Mouse (Mus musculus) limb, embryonic 13.5 days (tissue): ENCODE measurements around the gene Gbp3. TPM values are rescaled to one million over a fixed set of nuclear protein-coding genes. Genes with fewer than 3 reads are reported as not detected.
"Not testable (repeated sequence)": the region's sequence is repeated elsewhere in the genome, so short reads cannot be mapped to it uniquely, and the experiment has no call there.

Experiments
- ATAC-seq: fragments of 200-750 bp; cut with Nextera tagmentation; 2 replicates; pipeline ENCODE4 v1.8.0; 2017; ENCODE audit warnings: low read depth, moderate number of reproducible peaks, moderate TSS enrichment; ENCODE audit not compliant: low FRiP score
- H3K27ac ChIP-seq: fragments of 300-500 bp; sonication (generic); 2 replicates; pipeline ENCODE4 v1.5.1; 2015; ENCODE audit warnings: inconsistent platforms, mild to moderate bottlenecking, moderate library complexity
- H3K27me3 ChIP-seq: fragments of 300-500 bp; sonication (generic); 2 replicates; pipeline ENCODE4 v1.6.1; 2015; ENCODE audit warnings: mild to moderate bottlenecking, inconsistent platforms
- H3K36me3 ChIP-seq: fragments of 300-500 bp; sonication (generic); 2 replicates; pipeline ENCODE4 v1.6.1; 2015; ENCODE audit warnings: inconsistent platforms, mild to moderate bottlenecking, moderate library complexity
- H3K4me1 ChIP-seq: fragments of 300-500 bp; sonication (generic); 2 replicates; pipeline ENCODE4 v1.6.1; 2015; ENCODE audit warnings: inconsistent platforms
- H3K4me2 ChIP-seq: fragments of 300-500 bp; sonication (generic); replicated peaks from 2 replicates; pipeline ENCODE4 v1.6.1; 2015; ENCODE audit warnings: inconsistent platforms, mild to moderate bottlenecking, moderate library complexity
- H3K4me3 ChIP-seq: fragments of 300-500 bp; sonication (generic); 2 replicates; pipeline ENCODE4 v1.5.1; 2015; ENCODE audit warnings: moderate library complexity, mild to moderate bottlenecking, inconsistent platforms
- H3K9ac ChIP-seq: fragments of 300-500 bp; sonication (generic); 2 replicates; pipeline ENCODE4 v1.6.1; 2015; ENCODE audit warnings: mild to moderate bottlenecking, inconsistent platforms
- H3K9me3 ChIP-seq: fragments of 300-500 bp; sonication (generic); 2 replicates; pipeline ENCODE4 v1.6.1; 2016; ENCODE audit warnings: inconsistent platforms
- WGBS: fragments of 180-500 bp; shearing (Covaris S2); methylation state at CpG from one replicate; pipeline ENCODE4 v1.1.7; 2015; 5-methylcytosine and 5-hydroxymethylcytosine counted together
- polyA plus RNA-seq: library from polyadenylated mRNA; unstranded; fragments of >200 nt; fragmentation: Nextera tagmentation; extraction: Ambion mirVana; gene quantifications from 2 replicates; pipeline ENCODE4 v1.2.1, GENCODE M21; 2015

Gbp3 gene
- polyA plus RNA-seq = 0.68 and 1.1 TPM in 2 replicates

DNA sequence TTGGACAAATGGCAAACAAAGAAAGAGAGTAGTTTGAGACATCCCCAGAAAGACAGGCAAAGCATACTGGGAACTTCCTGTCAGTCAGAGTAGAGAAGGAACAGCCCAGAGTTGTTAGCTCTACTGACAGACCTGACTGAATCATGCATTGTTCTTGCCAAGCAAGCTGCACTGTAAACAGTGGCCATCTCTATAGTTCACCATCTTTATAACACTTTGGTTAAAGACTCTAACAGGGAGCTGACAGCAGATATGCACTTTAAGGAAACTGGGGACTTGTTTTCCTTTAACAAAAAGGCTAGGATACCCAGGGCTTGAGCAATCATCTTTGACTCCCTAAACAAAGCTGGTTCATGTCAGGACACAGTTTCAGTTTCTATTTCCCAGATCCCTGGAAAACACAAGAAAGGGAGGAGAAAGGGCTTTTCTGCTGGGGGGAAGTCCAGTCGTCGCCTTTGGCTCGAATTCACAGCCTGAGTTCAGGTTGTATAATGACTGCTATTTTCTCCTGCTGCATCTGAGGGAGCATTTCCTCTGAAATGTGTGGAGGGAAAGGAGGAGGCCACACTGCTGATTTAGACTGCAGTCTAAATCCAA lies at the start of gene Gbp3:
Gene Gbp3, plus strand, starts transcription at position 395 of the 597 bp plus-strand sequence.
- Histone ChIP-seq H3K27me3 (no peaks in the 10 kb centered on the region), H3K36me3 (no peaks in the 10 kb centered on the region), H3K4me1 (peaks cover 3% of the 10 kb centered on the region; the same call in 1 of the 2 replicates), H3K4me2 (peak within 1 kb of the TSS; percentile 63), H3K27ac (no peak within 1 kb of the TSS), H3K4me3 (peak within 1 kb of the TSS; percentile 38), H3K9ac (peak within 1 kb of the TSS; percentile 31), H3K9me3 (no peaks in the 10 kb centered on the region)
- no peak for ATAC-seq
- WGBS = 34% methylated on average over 3 of the region's 3 CpGs

DNA sequence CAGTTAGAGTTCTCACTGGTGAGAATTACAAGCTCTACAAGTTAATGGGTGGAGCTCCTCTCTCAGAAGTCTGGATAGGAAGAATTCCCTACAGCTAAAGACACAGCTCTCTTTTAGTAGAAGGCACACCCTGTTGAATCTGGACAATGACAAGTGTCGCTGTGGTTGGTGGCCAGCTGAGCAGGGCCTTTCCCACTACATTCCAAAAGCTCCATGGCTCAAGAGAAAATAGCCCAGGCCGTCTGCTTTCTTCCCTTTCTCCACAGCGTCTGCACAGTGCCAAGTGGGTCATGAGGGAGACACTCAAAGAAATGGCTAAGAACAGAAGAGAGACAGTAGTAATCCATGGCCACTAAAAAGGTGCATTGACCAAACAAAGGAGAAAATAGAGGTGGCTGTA lies 31.7 kb upstream of the Gbp3 start:
- no peaks in the 10 kb centered on the region for H3K36me3 ChIP-seq
- 0 out of 2 replicates have a peak, but pooled peaks cover 16% of the 10 kb centered on the region for H3K27me3 ChIP-seq
- 0 out of 2 replicates have a peak, but pooled peaks cover 2% of the 10 kb centered on the region for H3K4me1 ChIP-seq
- no peak overlapping the region for H3K27ac ChIP-seq
- no peak overlapping the region for H3K4me2 ChIP-seq
- no peak for ATAC-seq
- no peaks in the 10 kb centered on the region for H3K9me3 ChIP-seq
- WGBS = 84% methylated on average over 3 of the region's 3 CpGs
- no peak overlapping the region for H3K9ac ChIP-seq
- no peak overlapping the region for H3K4me3 ChIP-seq

DNA sequence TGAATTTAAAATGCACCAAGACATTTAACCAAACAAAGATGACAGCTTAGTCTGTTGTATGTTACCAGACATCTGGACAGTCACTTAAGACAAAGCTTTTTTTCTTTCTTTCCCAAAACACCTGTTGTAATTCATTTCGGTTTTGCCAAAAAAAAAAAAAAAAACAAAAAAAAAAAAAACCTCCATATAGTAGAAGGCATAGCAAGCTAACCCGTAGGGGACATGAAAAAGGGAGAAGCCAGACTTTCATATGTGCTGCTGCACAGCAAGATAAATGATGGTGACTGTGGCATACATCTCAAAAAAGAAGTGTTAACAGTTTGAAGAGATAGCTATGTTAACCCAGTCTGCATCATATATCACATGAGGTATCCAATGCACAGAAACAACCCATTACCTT lies 30.2 kb upstream of the Gbp3 start:
- H3K4me1 ChIP-seq = 0 out of 2 replicates have a peak, but pooled peaks cover 2% of the 10 kb centered on the region
- H3K4me2 ChIP-seq = peak overlapping the region; percentile 95
- peak overlapping the region; percentile 60 for H3K4me3 ChIP-seq
- 47% methylated on average over 2 of the region's 2 CpGs for WGBS
- no peak for ATAC-seq
- no peaks in the 10 kb centered on the region for H3K9me3 ChIP-seq
- H3K36me3 ChIP-seq = no peaks in the 10 kb centered on the region
- no peak overlapping the region for H3K27ac ChIP-seq
- H3K9ac ChIP-seq = 0 out of 2 replicates have a peak overlapping the region, but pooled peaks have one; percentile 70
- H3K27me3 ChIP-seq = 0 out of 2 replicates have a peak, but pooled peaks cover 19% of the 10 kb centered on the region

DNA sequence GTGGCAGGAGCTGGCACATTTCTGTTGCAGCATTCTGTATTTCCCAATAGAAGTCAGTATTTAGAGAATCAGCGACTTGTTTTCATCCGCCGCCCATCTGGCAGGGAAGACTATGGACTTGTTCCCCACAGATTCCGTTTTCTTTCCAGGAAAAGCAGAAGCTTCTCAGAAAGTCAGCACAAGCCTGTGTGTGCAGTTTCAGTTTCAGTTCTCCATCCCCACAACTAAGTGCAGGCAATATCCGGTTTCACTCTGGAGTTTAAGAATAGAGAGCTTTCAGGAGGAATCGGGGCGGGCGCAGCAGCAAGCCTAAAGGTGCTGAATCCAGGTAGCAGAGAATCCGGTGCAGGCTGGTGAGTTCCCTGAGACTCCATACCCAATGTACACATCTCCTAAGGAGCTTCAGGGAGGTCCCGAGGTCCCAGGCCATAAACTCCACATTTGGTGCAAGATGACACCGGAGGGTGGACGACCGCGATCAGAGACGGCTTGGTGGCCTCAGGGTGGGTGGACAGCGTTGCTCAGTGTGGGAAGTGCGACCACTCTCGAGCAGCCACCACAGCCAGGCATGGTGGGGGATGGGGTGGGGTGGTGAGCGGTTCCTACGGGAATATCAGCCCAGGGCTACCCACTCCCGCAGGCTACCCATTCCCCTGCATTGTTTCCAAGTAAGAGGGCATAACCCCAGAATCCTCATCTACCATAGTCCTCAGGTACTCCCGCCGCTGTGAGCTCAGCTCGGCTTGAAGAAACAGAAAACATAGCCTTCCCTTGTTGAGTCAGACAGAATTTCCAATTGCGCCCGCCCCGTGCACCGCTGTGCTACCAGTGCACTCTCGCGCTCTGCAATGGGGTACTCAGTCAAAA lies 29.5 kb upstream of the Gbp3 start, which contains the start of gene Gbp7:
Gene Gbp7, plus strand, starts transcription at position 256 of the 867 bp plus-strand sequence.
- 0 out of 2 replicates have a peak within 1 kb of the TSS, but pooled peaks have one; percentile 11 for H3K27ac ChIP-seq
- no peaks in the 10 kb centered on the region for H3K36me3 ChIP-seq
- peak; percentile 84 for ATAC-seq
- peak within 1 kb of the TSS; percentile 70 for H3K9ac ChIP-seq
- 0 out of 2 replicates have a peak, but pooled peaks cover 2% of the 10 kb centered on the region for H3K4me1 ChIP-seq
- WGBS = 1% methylated on average over 30 of the region's 30 CpGs
- H3K4me2 ChIP-seq = peak within 1 kb of the TSS; percentile 95
- 0 out of 2 replicates have a peak, but pooled peaks cover 19% of the 10 kb centered on the region for H3K27me3 ChIP-seq
- no peaks in the 10 kb centered on the region for H3K9me3 ChIP-seq
- peak within 1 kb of the TSS; percentile 60 for H3K4me3 ChIP-seq

DNA sequence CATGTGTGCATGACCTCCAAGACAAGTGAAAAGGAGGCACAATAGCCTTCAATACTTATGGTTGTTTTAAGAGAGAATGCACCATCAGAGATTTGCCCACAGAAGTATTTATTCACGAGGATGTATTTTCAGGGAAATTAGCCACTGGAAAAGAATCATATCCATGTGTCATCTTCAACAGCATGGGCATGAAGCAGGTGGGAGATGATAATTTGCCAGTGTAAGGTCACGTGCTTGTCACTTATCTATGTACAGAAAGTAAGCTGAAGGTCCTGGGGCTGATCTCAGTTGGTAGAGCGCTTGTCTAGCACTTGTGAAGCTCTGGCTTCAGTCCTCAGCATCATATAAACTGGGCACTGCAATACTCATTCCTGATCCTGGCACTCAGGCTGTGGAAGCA lies 28.2 kb upstream of the Gbp3 start:
- Histone ChIP-seq H3K4me3 (no peak overlapping the region), H3K27ac (no peak overlapping the region), H3K4me2 (no peak overlapping the region), H3K9me3 (no peaks in the 10 kb centered on the region), H3K36me3 (no peaks in the 10 kb centered on the region), H3K9ac (no peak overlapping the region), H3K4me1 (0 out of 2 replicates have a peak, but pooled peaks cover 2% of the 10 kb centered on the region), H3K27me3 (0 out of 2 replicates have a peak, but pooled peaks cover 19% of the 10 kb centered on the region)
- no peak for ATAC-seq
- 88% methylated on average over 3 of the region's 3 CpGs for WGBS

DNA sequence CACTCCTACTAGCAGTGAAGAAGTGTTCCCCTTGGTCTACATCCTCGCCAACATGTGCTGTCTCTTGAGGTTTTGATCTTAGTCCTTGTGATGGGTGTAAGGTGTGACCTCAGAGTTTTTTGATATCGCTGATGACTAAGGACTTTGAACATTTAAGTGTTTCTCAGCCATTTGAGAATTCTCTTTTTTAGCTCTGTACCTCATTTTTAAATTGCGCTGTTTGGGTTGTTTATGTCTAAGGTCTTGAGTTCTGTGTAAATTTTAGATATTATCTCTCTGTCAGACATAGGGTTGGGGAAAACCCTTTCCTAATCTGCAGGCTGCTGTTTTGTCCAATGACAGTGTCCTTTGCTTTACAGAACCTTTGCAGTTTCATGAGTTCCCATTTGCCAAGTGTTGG lies 26.6 kb upstream of the Gbp3 start:
- no peak overlapping the region for H3K9ac ChIP-seq
- H3K27me3 ChIP-seq = 0 out of 2 replicates have a peak, but pooled peaks cover 19% of the 10 kb centered on the region
- no peak for ATAC-seq
- no peak overlapping the region for H3K4me2 ChIP-seq
- H3K4me1 ChIP-seq = 0 out of 2 replicates have a peak, but pooled peaks cover 2% of the 10 kb centered on the region
- no peak overlapping the region for H3K4me3 ChIP-seq
- WGBS = 87% methylated on average over 3 of the region's 3 CpGs
- no peaks in the 10 kb centered on the region for H3K9me3 ChIP-seq
- no peaks in the 10 kb centered on the region for H3K36me3 ChIP-seq
- H3K27ac ChIP-seq = no peak overlapping the region

DNA sequence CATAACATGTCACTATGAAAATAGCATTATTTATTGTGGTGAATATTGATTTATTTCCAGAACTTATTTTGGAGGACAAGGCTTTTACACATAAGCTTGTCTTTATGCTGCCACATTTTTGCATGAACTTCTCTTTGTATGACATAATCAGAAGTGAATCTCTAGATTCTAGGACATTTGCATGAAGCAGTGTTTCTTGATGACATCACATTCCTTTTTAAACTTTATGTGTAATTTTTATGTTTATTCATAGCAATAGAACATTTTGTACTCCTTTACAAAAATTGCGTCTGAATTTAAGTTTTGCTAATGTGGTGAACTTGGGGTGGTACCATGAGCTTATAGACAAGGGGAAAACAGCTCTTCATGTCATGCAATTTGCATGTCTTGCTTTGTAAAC lies 24.2 kb upstream of the Gbp3 start:
- 57% methylated on average over 1 of the region's 1 CpGs for WGBS
- no peak overlapping the region for H3K4me3 ChIP-seq
- no peak overlapping the region for H3K4me2 ChIP-seq
- ATAC-seq = no peak
- H3K27ac ChIP-seq = no peak overlapping the region
- no peak overlapping the region for H3K9ac ChIP-seq
- no peaks in the 10 kb centered on the region for H3K36me3 ChIP-seq
- H3K27me3 ChIP-seq = 0 out of 2 replicates have a peak, but pooled peaks cover 12% of the 10 kb centered on the region
- 0 out of 2 replicates have a peak, but pooled peaks cover 2% of the 10 kb centered on the region for H3K4me1 ChIP-seq
- no peaks in the 10 kb centered on the region for H3K9me3 ChIP-seq

DNA sequence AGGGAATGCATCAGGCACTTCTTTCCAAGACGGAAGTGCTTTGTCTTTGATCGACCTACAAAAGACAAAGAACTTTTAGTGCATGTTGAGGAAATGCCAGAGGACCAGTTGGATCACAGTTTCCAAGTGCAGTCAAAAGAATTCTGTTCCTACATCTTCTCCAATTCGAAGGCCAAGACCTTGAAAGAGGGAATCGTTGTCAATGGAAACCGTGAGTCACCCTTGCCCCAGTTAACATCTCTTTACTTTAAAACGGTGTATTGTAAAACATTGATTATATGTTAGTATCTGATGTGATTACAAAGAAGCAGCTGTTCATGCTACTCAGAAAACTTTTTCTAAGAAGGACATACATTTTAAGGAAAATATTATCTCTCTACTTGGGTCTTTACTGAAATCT lies 18.4 kb upstream of the Gbp3 start:
- Histone ChIP-seq H3K9ac (no peak overlapping the region), H3K27me3 (no peaks in the 10 kb centered on the region), H3K27ac (no peak overlapping the region), H3K9me3 (no peaks in the 10 kb centered on the region), H3K4me2 (no peak overlapping the region), H3K36me3 (no peaks in the 10 kb centered on the region), H3K4me1 (no peaks in the 10 kb centered on the region), H3K4me3 (no peak overlapping the region)
- 86% methylated on average over 6 of the region's 6 CpGs for WGBS
- no peak for ATAC-seq

DNA sequence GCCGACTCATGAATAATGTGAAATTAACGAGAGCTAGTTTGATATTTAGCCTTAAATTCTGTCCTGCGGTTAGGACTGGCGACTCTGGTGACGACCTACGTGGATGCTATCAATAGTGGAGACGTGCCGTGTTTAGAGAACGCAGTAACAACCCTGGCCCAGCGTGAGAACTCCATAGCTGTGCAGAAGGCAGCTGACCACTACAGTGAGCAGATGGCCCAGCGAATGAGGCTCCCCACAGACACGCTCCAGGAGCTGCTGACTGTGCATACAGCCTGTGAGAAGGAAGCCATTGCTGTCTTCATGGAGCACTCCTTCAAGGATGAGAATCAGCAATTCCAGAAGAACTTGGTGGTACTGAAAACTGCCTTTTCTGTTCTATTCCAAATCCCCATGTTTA lies 17.1 kb upstream of the Gbp3 start:
- not testable (repeated sequence) for H3K36me3 ChIP-seq, H3K27ac ChIP-seq, ATAC-seq, H3K4me1 ChIP-seq, H3K4me2 ChIP-seq, H3K27me3 ChIP-seq, H3K9me3 ChIP-seq, H3K4me3 ChIP-seq, H3K9ac ChIP-seq
- WGBS = 80% methylated on average over 12 of the region's 12 CpGs

DNA sequence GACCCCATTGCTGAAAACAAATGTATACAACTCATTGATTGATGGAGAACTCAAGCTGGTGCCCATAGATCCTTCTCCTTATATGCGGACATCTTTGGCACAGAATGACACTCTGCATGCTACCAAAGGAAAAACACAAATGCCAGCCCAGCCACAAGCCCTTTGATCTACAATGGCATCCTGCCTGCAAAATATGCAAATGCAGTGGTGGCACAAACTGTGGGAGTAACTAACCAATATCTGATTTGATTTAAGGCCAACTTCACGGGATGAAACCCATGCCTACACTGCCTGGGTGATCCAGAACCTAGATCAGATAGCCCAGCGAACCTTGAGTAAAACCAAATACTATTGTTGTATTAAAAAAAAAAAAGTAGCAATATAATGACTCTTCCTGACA lies 13.1 kb upstream of the Gbp3 start:
- no peak for ATAC-seq
- 83% methylated on average over 3 of the region's 3 CpGs for WGBS
- no peaks in the 10 kb centered on the region for H3K4me1 ChIP-seq
- H3K36me3 ChIP-seq = no peaks in the 10 kb centered on the region
- H3K9ac ChIP-seq = no peak overlapping the region
- no peak overlapping the region for H3K4me2 ChIP-seq
- no peak overlapping the region for H3K27ac ChIP-seq
- H3K4me3 ChIP-seq = no peak overlapping the region
- H3K27me3 ChIP-seq = no peaks in the 10 kb centered on the region
- no peaks in the 10 kb centered on the region for H3K9me3 ChIP-seq

DNA sequence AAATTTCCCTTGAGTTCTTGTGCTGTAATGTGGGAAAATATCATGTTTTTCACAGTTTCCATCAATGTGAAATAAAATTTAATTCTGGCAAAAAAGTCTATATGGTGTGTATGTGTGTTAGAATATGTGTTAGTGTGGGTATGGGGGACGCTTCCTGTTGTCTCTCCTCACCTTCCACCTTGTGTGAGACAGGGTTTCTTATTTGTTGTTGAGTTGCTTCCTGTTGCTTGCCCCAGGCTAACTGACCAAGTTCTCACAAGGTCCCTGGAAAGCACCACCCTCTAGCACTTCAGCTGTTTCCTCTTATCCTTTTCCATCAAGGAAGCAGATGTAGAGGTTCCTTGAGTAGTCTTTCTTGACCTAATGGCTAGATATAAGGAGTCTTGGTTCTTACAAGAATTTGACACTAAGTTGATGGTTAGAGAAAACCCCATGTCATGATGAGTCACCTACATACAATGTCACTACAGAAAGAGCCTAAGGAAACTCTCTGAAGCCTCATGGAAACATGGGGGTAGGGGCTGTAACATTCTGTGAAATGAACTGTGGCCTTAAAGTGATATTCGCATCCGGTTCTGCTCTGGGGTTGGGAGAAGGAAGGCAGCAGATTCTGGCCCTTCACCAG lies 9.7 kb upstream of the Gbp3 start:
- Histone ChIP-seq H3K4me1 (no peaks in the 10 kb centered on the region), H3K9ac (no peak overlapping the region), H3K27ac (no peak overlapping the region), H3K27me3 (no peaks in the 10 kb centered on the region), H3K9me3 (no peaks in the 10 kb centered on the region), H3K4me2 (no peak overlapping the region), H3K36me3 (no peaks in the 10 kb centered on the region), H3K4me3 (no peak overlapping the region)
- no peak for ATAC-seq
- WGBS = 81% methylated on average over 3 of the region's 3 CpGs

DNA sequence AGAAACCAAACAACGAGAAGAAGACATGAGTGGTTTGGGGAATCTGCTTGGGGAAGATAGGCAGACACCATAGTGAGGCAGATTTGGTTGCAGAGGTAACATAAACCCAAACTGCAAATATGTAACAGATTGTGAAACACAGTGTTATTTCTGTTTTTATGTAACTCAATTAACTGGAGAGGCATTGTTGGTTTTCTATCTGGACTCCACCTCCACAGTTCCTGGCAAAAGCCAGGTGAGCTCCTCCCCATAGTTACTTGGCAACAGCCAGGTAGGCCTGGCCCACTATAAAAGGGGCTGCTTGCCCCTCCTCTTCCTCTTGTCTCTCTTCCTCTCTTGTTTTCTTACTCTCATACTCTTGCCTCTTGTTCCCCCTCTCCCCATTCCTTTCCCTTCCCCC lies 5.2 kb upstream of the Gbp3 start:
- no peaks in the 10 kb centered on the region for H3K9me3 ChIP-seq
- no peaks in the 10 kb centered on the region for H3K36me3 ChIP-seq
- no peaks in the 10 kb centered on the region for H3K27me3 ChIP-seq
- H3K4me2 ChIP-seq = no peak overlapping the region
- no peak overlapping the region for H3K9ac ChIP-seq
- H3K27ac ChIP-seq = no peak overlapping the region
- ATAC-seq = no peak
- WGBS = 80% methylated on average over 1 of the region's 1 CpGs
- H3K4me1 ChIP-seq = no peaks in the 10 kb centered on the region
- H3K4me3 ChIP-seq = no peak overlapping the region
